Mouse (Mus musculus) bone marrow, adult 2 months (tissue): ENCODE data around the gene Traip. TPM values are rescaled to one million over a fixed set of nuclear protein-coding genes. Genes with fewer than 3 reads are reported as not detected.

Experiments used
- H3K27ac ChIP-seq: fragments of 200-500 bp; 2 replicates; pipeline ENCODE4 v1.5.1; 2012; ENCODE audit warnings: low read depth, mild to moderate bottlenecking, control low read depth, inconsistent platforms, low read length; ENCODE audit not compliant: control insufficient read depth, poor library complexity, insufficient read depth
- H3K4me1 ChIP-seq: fragments of 200-500 bp; 2 replicates; pipeline ENCODE4 v1.6.1; 2011; ENCODE audit warnings: low read length; ENCODE audit not compliant: control insufficient read depth, insufficient read depth
- H3K4me3 ChIP-seq: fragments of 200-500 bp; replicated peaks from 2 replicates; pipeline ENCODE3; 2011; ENCODE audit warnings: mild to moderate bottlenecking, low read depth, low read length, control low read depth; ENCODE audit not compliant: control insufficient read depth
- CTCF ChIP-seq: fragments of 200-500 bp; IDR thresholded peaks from 2 replicates; pipeline ENCODE4 v1.5.1; 2011; ENCODE audit warnings: low read length, control low read depth; ENCODE audit not compliant: control insufficient read depth, insufficient read depth
- POLR2A ChIP-seq: fragments of 200-500 bp; IDR thresholded peaks from 2 replicates; pipeline ENCODE4 v1.6.1; 2011; ENCODE audit warnings: low read depth, mild to moderate bottlenecking, control low read depth, low read length, borderline replicate concordance; ENCODE audit not compliant: control insufficient read depth
- WGBS: fragments of 180-500 bp; shearing (Covaris S2); methylation state at CpG from one replicate; pipeline ENCODE4 v1.1.7; 2018; 5-methylcytosine and 5-hydroxymethylcytosine counted together
- polyA plus RNA-seq: library from polyadenylated mRNA; stranded (reverse); fragments of >200 nt; gene quantifications from 2 replicates; pipeline ENCODE4 v1.2.4, GENCODE M21; 2011; ENCODE audit warnings: low replicate concordance; ENCODE audit not compliant: missing spikeins, insufficient read depth, insufficient read length

Traip gene
- polyA plus RNA-seq, 1 experiment, result 27.0 TPM

GRCm38 (mm10) chr9:107910025-107910769 lies 39.7 kb upstream of the Traip start:
- WGBS, result 83% methylated on average over 15 of the region's 15 CpGs
- TF ChIP-seq POLR2A, result no peak
- TF ChIP-seq CTCF, result no peak
- Histone ChIP-seq H3K4me1 (no peaks in the 10 kb centered on the region; the same call in 1 of the 2 replicates), H3K27ac (no peak overlapping the region), H3K4me3 (no peak overlapping the region)

GRCm38 (mm10) chr9:107914764-107915420 lies 35.0 kb upstream of the Traip start:
- no peak overlapping the region for H3K27ac ChIP-seq
- no peak overlapping the region for H3K4me3 ChIP-seq
- no peaks in the 10 kb centered on the region for H3K4me1 ChIP-seq
- TF ChIP-seq POLR2A (no peak), CTCF (no peak)
- WGBS, result 65% methylated on average over 16 of the region's 16 CpGs

- no peak for TF ChIP-seq POLR2A
- TF ChIP-seq CTCF, result no peak
Measured at GRCm38 (mm10) chr9:107917895-107918608, 31.9 kb upstream of the Traip start.

GRCm38 (mm10) chr9:107918884-107919283 lies 31.1 kb upstream of the Traip start:
- Histone ChIP-seq H3K4me3 (no peak overlapping the region), H3K27ac (no peak overlapping the region), H3K4me1 (no peaks in the 10 kb centered on the region; the same call in 1 of the 2 replicates)
- 74% methylated on average over 6 of the region's 6 CpGs for WGBS
- TF ChIP-seq POLR2A (no peak), CTCF (no peak)

More at GRCm38 (mm10) chr9:107917895-107918608, 31.9 kb upstream of the Traip start:
- 74% methylated on average over 13 of the region's 13 CpGs for WGBS
- no peak overlapping the region for H3K4me3 ChIP-seq
- H3K4me1 ChIP-seq, result no peaks in the 10 kb centered on the region; the same call in 1 of the 2 replicates
- no peak overlapping the region for H3K27ac ChIP-seq

GRCm38 (mm10) chr9:107919441-107919840 lies 30.5 kb upstream of the Traip start:
- 81% methylated on average over 5 of the region's 5 CpGs for WGBS
- Histone ChIP-seq H3K4me1 (no peaks in the 10 kb centered on the region; the same call in 1 of the 2 replicates), H3K27ac (no peak overlapping the region), H3K4me3 (no peak overlapping the region)
- TF ChIP-seq POLR2A, result no peak
- TF ChIP-seq CTCF, result no peak

GRCm38 (mm10) chr9:107923021-107923420 lies 26.9 kb upstream of the Traip start:
- H3K27ac ChIP-seq, result no peak overlapping the region
- WGBS, result 32% methylated on average over 7 of the region's 7 CpGs
- no peak overlapping the region for H3K4me3 ChIP-seq
- H3K4me1 ChIP-seq, result no peaks in the 10 kb centered on the region; the same call in 1 of the 2 replicates
- TF ChIP-seq CTCF, result peak; percentile 70
- TF ChIP-seq POLR2A, result no peak

- Histone ChIP-seq H3K27ac (no peak overlapping the region), H3K4me3 (no peak overlapping the region), H3K4me1 (no peaks in the 10 kb centered on the region; the same call in 1 of the 2 replicates)
- WGBS, result 3% methylated on average over 6 of the region's 6 CpGs
- TF ChIP-seq POLR2A, result no peak
- TF ChIP-seq CTCF, result no peak
Measured at GRCm38 (mm10) chr9:107923956-107924355, 26.0 kb upstream of the Traip start.

GRCm38 (mm10) chr9:107925251-107925650 lies 24.7 kb upstream of the Traip start:
- no peak overlapping the region for H3K4me3 ChIP-seq
- WGBS, result 56% methylated on average over 3 of the region's 3 CpGs
- TF ChIP-seq POLR2A, result no peak
- TF ChIP-seq CTCF, result no peak
- H3K4me1 ChIP-seq, result no peaks in the 10 kb centered on the region; the same call in 1 of the 2 replicates
- no peak overlapping the region for H3K27ac ChIP-seq
